Mouse (Mus musculus): ENCODE results near the gene 4930524J08Rik. TPM values are rescaled to one million over a fixed set of nuclear protein-coding genes. Genes with fewer than 3 reads are reported as not detected.

The 4930524J08Rik gene
- polyA plus RNA-seq, 1 experiment from 2014 or later = 3.5 TPM

DNA sequence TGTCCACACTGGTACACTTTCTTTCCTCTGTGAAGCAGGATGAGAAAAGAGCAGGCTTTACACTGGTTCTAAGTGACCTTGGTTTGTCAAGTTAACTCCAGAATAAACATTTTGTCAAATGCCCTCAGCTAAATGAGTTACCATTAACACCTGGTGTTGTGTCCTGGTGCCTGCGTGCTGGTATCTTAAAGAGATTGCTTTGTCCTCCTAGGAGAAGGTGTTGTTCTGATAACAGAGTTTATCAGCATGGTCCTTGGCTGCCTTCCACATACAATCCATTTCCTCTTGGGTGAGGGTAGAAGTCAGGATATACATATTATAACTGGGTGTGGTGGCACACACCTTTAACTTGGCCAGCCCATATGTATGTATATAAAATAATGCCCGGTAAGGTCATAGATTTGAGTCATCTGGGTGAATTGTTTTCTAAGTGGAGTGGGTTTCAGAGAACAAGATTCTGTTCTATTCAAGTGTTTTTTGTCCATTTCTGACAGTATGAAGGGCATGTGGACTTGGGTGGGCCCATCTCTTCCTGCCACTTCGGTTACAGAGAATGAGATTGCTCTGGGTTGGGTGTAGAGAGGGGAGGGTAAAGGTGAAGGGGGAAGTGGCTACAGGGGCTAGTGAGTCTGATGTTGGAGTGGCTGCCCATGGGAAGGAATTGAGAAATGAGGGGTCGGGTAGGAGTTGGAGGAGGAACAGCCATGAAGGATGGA is 27.6 kb downstream of the 4930524J08Rik start:
- no peak overlapping the region for H3K27ac ChIP-seq (replicated peaks)
- no peak overlapping the region for H3K4me3 ChIP-seq
- no peaks in the 10 kb centered on the region for H3K4me1 ChIP-seq (replicated peaks)
- no peaks in the 10 kb centered on the region for H3K9me3 ChIP-seq
- H3K36me3 ChIP-seq = no peaks in the 10 kb centered on the region
- no peak overlapping the region for H3K9ac ChIP-seq
- ATAC-seq (ENCODE audit: low read depth) = no peak
- WGBS = 90% methylated on average over 4 of the region's 4 CpGs
- no peaks in the 10 kb centered on the region for H3K27me3 ChIP-seq
- H3K4me2 ChIP-seq = no peak overlapping the region

DNA sequence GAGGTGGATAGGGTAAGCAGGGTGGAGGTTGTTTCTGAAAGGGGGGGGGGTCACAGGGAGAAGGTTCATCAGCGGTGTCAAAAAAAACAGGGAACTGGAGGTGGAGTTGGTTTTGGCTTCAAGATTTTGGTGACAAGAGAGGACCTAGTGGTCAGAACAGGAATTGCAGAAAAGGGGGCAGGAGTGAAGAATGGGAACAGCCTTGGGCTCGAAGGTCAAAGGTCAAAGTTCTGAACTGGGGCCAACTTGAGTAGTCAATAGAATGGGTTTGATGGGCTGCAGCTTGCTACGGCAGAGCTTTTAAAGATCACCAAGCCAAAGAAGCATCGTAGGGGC is 28.1 kb downstream of the 4930524J08Rik start:
- no peak overlapping the region for H3K27ac ChIP-seq (replicated peaks)
- no peak overlapping the region for H3K9ac ChIP-seq
- no peaks in the 10 kb centered on the region for H3K27me3 ChIP-seq
- H3K36me3 ChIP-seq = no peaks in the 10 kb centered on the region
- 77% methylated on average over 4 of the region's 4 CpGs for WGBS
- no peak overlapping the region for H3K4me3 ChIP-seq
- H3K4me2 ChIP-seq = no peak overlapping the region
- H3K4me1 ChIP-seq (replicated peaks) = no peaks in the 10 kb centered on the region
- no peaks in the 10 kb centered on the region for H3K9me3 ChIP-seq
- ATAC-seq (ENCODE audit: low read depth) = no peak

DNA sequence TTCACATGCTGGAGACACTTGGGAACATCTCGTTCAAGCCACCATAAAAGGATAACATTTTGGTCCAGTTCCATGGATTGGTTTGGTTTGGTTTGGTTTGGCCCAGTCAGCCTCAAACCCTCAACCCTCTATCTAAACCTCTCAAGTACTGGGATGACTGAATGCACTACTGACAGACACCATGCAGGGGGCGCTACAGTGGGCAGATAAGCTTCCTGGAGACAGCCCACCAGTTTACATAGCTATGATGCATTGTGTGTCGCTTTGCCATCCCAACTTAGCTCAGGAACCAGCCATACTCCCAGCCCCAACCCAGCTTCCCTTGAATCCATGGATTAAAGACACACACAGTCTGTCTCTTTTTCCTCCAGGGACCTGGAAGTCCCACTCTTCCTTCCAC is 29.6 kb downstream of the 4930524J08Rik start:
- WGBS = 60% methylated on average over 3 of the region's 3 CpGs
- H3K9ac ChIP-seq = no peak overlapping the region
- no peak overlapping the region for H3K27ac ChIP-seq (replicated peaks)
- H3K36me3 ChIP-seq = no peaks in the 10 kb centered on the region
- no peak overlapping the region for H3K4me2 ChIP-seq
- ATAC-seq (ENCODE audit: low read depth) = no peak
- no peak overlapping the region for H3K4me3 ChIP-seq
- no peaks in the 10 kb centered on the region for H3K4me1 ChIP-seq (replicated peaks)
- H3K9me3 ChIP-seq = no peaks in the 10 kb centered on the region
- no peaks in the 10 kb centered on the region for H3K27me3 ChIP-seq

DNA sequence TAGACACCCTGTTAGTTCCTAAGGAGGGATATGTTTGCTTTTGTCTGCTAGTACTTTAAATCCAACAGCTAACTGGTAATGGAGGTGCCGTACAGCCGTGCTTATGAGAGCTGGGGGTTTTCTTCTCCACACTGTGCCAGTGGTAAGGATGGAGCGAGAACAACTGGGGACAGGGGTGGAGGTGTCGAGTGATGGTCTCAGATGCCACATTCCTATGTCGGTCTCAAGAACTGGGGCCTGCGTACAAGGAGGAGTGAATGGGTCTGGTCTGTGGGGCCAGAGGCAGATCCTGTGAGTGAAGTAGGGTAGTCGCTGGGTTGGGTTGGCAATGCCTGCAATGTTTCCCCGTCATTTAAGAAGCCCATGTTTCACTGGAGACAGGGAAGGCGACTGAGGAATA is 33.7 kb downstream of the 4930524J08Rik start:
- WGBS = 89% methylated on average over 9 of the region's 9 CpGs
- Histone ChIP-seq H3K4me1 (replicated peaks) (no peaks in the 10 kb centered on the region), H3K27ac (replicated peaks) (no peak overlapping the region), H3K9ac (no peak overlapping the region), H3K9me3 (no peaks in the 10 kb centered on the region), H3K4me2 (no peak overlapping the region), H3K4me3 (no peak overlapping the region), H3K27me3 (no peaks in the 10 kb centered on the region), H3K36me3 (no peaks in the 10 kb centered on the region)
- ATAC-seq (ENCODE audit: low read depth) = no peak

DNA sequence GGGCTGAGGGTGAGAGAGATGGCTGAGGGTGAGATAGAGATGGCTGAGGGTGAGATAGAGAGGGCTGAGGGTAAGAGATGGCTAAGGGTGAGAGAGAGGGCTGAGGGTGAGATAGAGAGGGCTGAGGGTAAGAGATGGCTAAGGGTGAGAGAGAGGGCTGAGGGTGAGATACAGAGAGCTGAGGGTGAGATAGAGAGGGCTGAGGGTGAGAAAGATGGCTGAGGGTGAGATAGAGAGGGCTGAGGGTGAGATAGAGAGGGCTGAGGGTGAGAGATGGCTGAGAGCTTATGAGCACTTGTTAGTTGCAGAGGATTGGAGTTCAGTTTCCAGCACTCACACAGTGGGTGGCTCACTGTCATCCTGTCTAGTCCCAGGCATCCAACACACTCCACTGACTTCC is 41.2 kb downstream of the 4930524J08Rik start:
- H3K27me3 ChIP-seq = no peaks in the 10 kb centered on the region
- no peak overlapping the region for H3K9ac ChIP-seq
- no peaks in the 10 kb centered on the region for H3K4me1 ChIP-seq (replicated peaks)
- H3K9me3 ChIP-seq = no peaks in the 10 kb centered on the region
- H3K36me3 ChIP-seq = no peaks in the 10 kb centered on the region
- H3K4me3 ChIP-seq = no peak overlapping the region
- H3K27ac ChIP-seq (replicated peaks) = no peak overlapping the region
- H3K4me2 ChIP-seq = no peak overlapping the region
- ATAC-seq (ENCODE audit: low read depth) = no peak

DNA sequence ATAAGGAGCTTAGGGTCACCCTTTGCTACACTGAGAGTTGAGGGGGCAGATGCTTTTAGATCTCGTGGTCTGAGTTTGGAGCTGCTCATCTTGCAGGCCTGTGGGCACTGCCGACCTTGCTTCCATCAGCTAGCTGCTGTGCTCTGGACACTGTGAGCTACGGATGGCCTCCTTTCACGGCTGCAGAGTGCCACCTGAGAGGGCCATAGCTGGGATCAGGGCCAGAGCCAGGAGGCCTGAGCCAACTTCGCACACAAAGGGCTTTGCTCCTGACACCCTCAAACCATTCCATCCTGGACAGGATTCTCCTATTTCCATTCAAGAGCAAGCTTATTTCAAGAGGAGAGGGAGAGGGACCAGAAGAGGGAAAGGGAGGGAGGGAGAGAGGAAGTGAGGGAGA is 45.5 kb downstream of the 4930524J08Rik start:
- Histone ChIP-seq H3K36me3 (no peaks in the 10 kb centered on the region), H3K9ac (no peak overlapping the region), H3K27ac (replicated peaks) (no peak overlapping the region), H3K4me1 (replicated peaks) (no peaks in the 10 kb centered on the region), H3K4me2 (no peak overlapping the region), H3K4me3 (no peak overlapping the region), H3K27me3 (no peaks in the 10 kb centered on the region), H3K9me3 (no peaks in the 10 kb centered on the region)
- no peak for ATAC-seq (ENCODE audit: low read depth)
- WGBS = 78% methylated on average over 5 of the region's 5 CpGs

DNA sequence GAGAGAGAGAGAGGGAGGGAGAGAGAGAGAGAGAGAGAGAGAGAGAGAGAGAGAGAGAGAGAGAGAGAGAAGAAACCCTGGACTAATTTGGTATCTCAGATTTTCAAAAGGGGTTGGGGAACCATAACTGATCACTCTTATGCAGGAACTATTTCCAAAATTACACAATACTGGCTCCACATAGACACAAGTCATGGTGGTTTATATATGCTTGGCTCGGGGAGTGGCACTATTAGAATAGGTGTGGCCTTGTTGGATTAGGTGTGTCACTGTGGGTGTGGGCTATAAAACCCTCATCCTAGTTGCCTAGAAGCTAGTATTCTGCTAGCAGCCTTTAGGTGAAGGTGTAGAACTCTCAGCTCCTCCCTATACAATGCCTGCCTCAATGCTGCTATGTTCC is 46.0 kb downstream of the 4930524J08Rik start:
- WGBS = 77% methylated on average over 1 of the region's 1 CpGs
- H3K36me3 ChIP-seq = no peaks in the 10 kb centered on the region
- H3K4me1 ChIP-seq (replicated peaks) = no peaks in the 10 kb centered on the region
- no peak overlapping the region for H3K4me3 ChIP-seq
- H3K27me3 ChIP-seq = no peaks in the 10 kb centered on the region
- no peak overlapping the region for H3K9ac ChIP-seq
- H3K4me2 ChIP-seq = no peak overlapping the region
- ATAC-seq (ENCODE audit: low read depth) = no peak
- H3K9me3 ChIP-seq = no peaks in the 10 kb centered on the region
- H3K27ac ChIP-seq (replicated peaks) = no peak overlapping the region

Other genes with a start within 250 kb of the 4930524J08Rik start
- gene Rasgef1b, start 250.0 kb upstream of the 4930524J08Rik start, polyA plus RNA-seq (2015; fragmentation: Nextera tagmentation; extraction: Ambion mirVana) = 66.1 and 71.5 TPM in 2 replicates
- 0.40 and 0.69 TPM in 2 replicates for gene Vamp9, start 72.8 kb upstream of the 4930524J08Rik start, polyA plus RNA-seq (2015; fragmentation: Nextera tagmentation; extraction: Ambion mirVana)
- 202 and 252 TPM in 2 replicates for gene Hnrnpd, start 123 bp upstream of the 4930524J08Rik start, polyA plus RNA-seq (2015; fragmentation: Nextera tagmentation; extraction: Ambion mirVana)
- gene Hnrnpdl, start 60.6 kb downstream of the 4930524J08Rik start, polyA plus RNA-seq (2015; fragmentation: Nextera tagmentation; extraction: Ambion mirVana) = 211 and 214 TPM in 2 replicates
- 38.9 and 42.9 TPM in 2 replicates for gene Enoph1, start 60.9 kb downstream of the 4930524J08Rik start, polyA plus RNA-seq (2015; fragmentation: Nextera tagmentation; extraction: Ambion mirVana)
- 14.6 and 17.4 TPM in 2 replicates for gene Tmem150c, start 180.7 kb downstream of the 4930524J08Rik start, polyA plus RNA-seq (2015; fragmentation: Nextera tagmentation; extraction: Ambion mirVana)